Mouse (Mus musculus) G1E (cell line): ENCODE measurements around the gene Hmgn5. TPM values are rescaled to one million over a fixed set of nuclear protein-coding genes. Genes with fewer than 3 reads are reported as not detected.

ENCODE experiments used
- ATAC-seq: 2 replicates; pipeline ENCODE4 v1.8.0; 2016; ENCODE audit warnings: mild to moderate bottlenecking; ENCODE audit not compliant: insufficient number of reproducible peaks, poor library complexity, low FRiP score, severe bottlenecking; ENCODE audit errors: extremely low read depth
- DNase-seq: peaks from one replicate; pipeline ENCODE4 v3.0.0; 2012; ENCODE audit warnings: low spot score
- H3K27me3 ChIP-seq: 2 replicates; pipeline ENCODE4 v1.6.1; 2012; ENCODE audit warnings: mild to moderate bottlenecking, low read length, inconsistent platforms; ENCODE audit not compliant: insufficient read depth
- H3K36me3 ChIP-seq: replicated peaks from 2 replicates; pipeline ENCODE3; 2012; ENCODE audit warnings: mild to moderate bottlenecking, inconsistent platforms
- H3K4me1 ChIP-seq: 2 replicates; pipeline ENCODE4 v1.6.1; 2012; ENCODE audit warnings: low read depth, low read length, inconsistent platforms, mixed read lengths; ENCODE audit not compliant: insufficient read depth
- H3K4me3 ChIP-seq: 2 replicates; pipeline ENCODE4 v1.5.1; 2012; ENCODE audit warnings: low read depth, mild to moderate bottlenecking, inconsistent platforms, low read length, moderate library complexity, mixed read lengths
- H3K9me3 ChIP-seq: replicated peaks from 2 replicates; pipeline ENCODE4 v1.6.1; 2012; ENCODE audit warnings: inconsistent platforms
- CTCF ChIP-seq: IDR thresholded peaks from 2 replicates; pipeline ENCODE4 v1.5.1; 2012; ENCODE audit warnings: low read depth, low read length, inconsistent platforms, mixed read lengths
- GATA1 ChIP-seq: IDR thresholded peaks from 2 replicates; pipeline ENCODE4 v1.6.1; 2012; ENCODE audit warnings: borderline replicate concordance, low read length, inconsistent platforms, mixed read lengths
- GATA2 ChIP-seq: IDR thresholded peaks from 2 replicates; pipeline ENCODE4 v1.6.1; 2012; ENCODE audit warnings: low read depth, low read length, inconsistent platforms, borderline replicate concordance
- POLR2AphosphoS5 ChIP-seq: IDR thresholded peaks from 2 replicates; pipeline ENCODE4 v1.6.1; 2012; ENCODE audit warnings: low read depth, low read length, inconsistent platforms; ENCODE audit not compliant: insufficient replicate concordance
- TAL1 ChIP-seq: conservative IDR thresholded peaks from 2 replicates; pipeline ENCODE4 v1.6.1; 2012; ENCODE audit warnings: low read depth, low read length, inconsistent platforms, mixed read lengths
- polyA plus RNA-seq: library from polyadenylated mRNA; stranded (reverse); fragments of >175 nt; gene quantifications from 2 replicates; pipeline ENCODE4 v1.2.3, GENCODE M21; 2012
- total RNA-seq, 2 experiments: library from RNA; stranded (forward) in 1 of 2; stranded (reverse) in 1 of 2; fragments of 200-1000 nt in 1 of 2; fragments of >200 nt in 1 of 2; fragmentation: Nextera tagmentation in 1 of 2; gene quantifications; 2 replicates each; pipeline ENCODE4 v1.2.3; 2014 to 2017

The Hmgn5 gene
- total and polyA plus RNA-seq, 3 experiments: 14.0 to 79.4 (median 17.6) TPM

GRCm38 (mm10) chrX:109012371-109013031 lies 703 bp downstream of the Hmgn5 start:
- ATAC-seq (peak; percentile 48; the same call in 1 of the 2 replicates), DNase-seq (peak; percentile 11)
- H3K4me3 ChIP-seq: peak overlapping the region; percentile 68
- H3K9me3 ChIP-seq: no peaks in the 10 kb centered on the region
- no peak for TF ChIP-seq GATA2
- no peak for TF ChIP-seq POLR2AphosphoS5
- TF ChIP-seq GATA1: no peak
- no peak for TF ChIP-seq CTCF
- no peak for TF ChIP-seq TAL1
- no peaks in the 10 kb centered on the region; the same call in 1 of the 2 replicates for H3K4me1 ChIP-seq
- peaks cover 1% of the 10 kb centered on the region for H3K36me3 ChIP-seq
- H3K27me3 ChIP-seq: no peaks in the 10 kb centered on the region

- ATAC-seq: no peak
- H3K36me3 ChIP-seq: peaks cover 7% of the 10 kb centered on the region
- TF ChIP-seq CTCF (no peak), TAL1 (no peak), POLR2AphosphoS5 (no peak)
- no peaks in the 10 kb centered on the region for H3K9me3 ChIP-seq
- no peaks in the 10 kb centered on the region for H3K27me3 ChIP-seq
- H3K4me3 ChIP-seq: peak overlapping the region; percentile 68
- no peaks in the 10 kb centered on the region; the same call in 1 of the 2 replicates for H3K4me1 ChIP-seq
- DNase-seq: no peak
These were observed 1.5 kb downstream of the Hmgn5 start for GRCm38 (mm10) chrX:109011611-109012185.

- Histone ChIP-seq H3K4me1 (no peaks in the 10 kb centered on the region), H3K4me3 (no peak overlapping the region), H3K36me3 (peaks cover 15% of the 10 kb centered on the region), H3K9me3 (no peaks in the 10 kb centered on the region), H3K27me3 (no peaks in the 10 kb centered on the region)
- DNase-seq (no peak), ATAC-seq (no peak)
- no peak for TF ChIP-seq TAL1
- no peak for TF ChIP-seq GATA1
- TF ChIP-seq GATA2: no peak
- TF ChIP-seq POLR2AphosphoS5: no peak
- no peak for TF ChIP-seq CTCF
These were observed 11.9 kb downstream of the Hmgn5 start for GRCm38 (mm10) chrX:109001277-109001676.

Other genes starting within 250 kb of the Hmgn5 start
- 40.1 and 40.7 TPM in 2 replicates for gene Brwd3, start 179.0 kb downstream of the Hmgn5 start, total RNA-seq (2014; fragmentation: Nextera tagmentation)
- gene Brwd3, start 179.0 kb downstream of the Hmgn5 start, total RNA-seq (2017): 9.5 and 11.9 TPM in 2 replicates
- 0.74 and 1.2 TPM in 2 replicates for gene Brwd3, start 179.0 kb downstream of the Hmgn5 start, polyA plus RNA-seq
- 139 and 140 TPM in 2 replicates for gene Sh3bgrl, start 82.0 kb upstream of the Hmgn5 start, total RNA-seq (2014; fragmentation: Nextera tagmentation)
- 89.6 and 102 TPM in 2 replicates for gene Sh3bgrl, start 82.0 kb upstream of the Hmgn5 start, total RNA-seq (2017)
- 2.7 and 4.3 TPM in 2 replicates for gene Sh3bgrl, start 82.0 kb upstream of the Hmgn5 start, polyA plus RNA-seq
- not detected in 2 replicates for gene Gm6377, start 183.4 kb upstream of the Hmgn5 start, total RNA-seq (2014; fragmentation: Nextera tagmentation)
- gene Gm6377, start 183.4 kb upstream of the Hmgn5 start, total RNA-seq (2017): 0.11 and 0.12 TPM in 2 replicates
- not detected in 2 replicates for gene Gm6377, start 183.4 kb upstream of the Hmgn5 start, polyA plus RNA-seq